Mouse (Mus musculus): ENCODE results near the gene Aqp1. TPM values are rescaled to one million over a fixed set of nuclear protein-coding genes. Genes with fewer than 3 reads are reported as not detected.

The Aqp1 gene
- polyA plus RNA-seq, 1 experiment from 2014 or later: 6.4 TPM

DNA sequence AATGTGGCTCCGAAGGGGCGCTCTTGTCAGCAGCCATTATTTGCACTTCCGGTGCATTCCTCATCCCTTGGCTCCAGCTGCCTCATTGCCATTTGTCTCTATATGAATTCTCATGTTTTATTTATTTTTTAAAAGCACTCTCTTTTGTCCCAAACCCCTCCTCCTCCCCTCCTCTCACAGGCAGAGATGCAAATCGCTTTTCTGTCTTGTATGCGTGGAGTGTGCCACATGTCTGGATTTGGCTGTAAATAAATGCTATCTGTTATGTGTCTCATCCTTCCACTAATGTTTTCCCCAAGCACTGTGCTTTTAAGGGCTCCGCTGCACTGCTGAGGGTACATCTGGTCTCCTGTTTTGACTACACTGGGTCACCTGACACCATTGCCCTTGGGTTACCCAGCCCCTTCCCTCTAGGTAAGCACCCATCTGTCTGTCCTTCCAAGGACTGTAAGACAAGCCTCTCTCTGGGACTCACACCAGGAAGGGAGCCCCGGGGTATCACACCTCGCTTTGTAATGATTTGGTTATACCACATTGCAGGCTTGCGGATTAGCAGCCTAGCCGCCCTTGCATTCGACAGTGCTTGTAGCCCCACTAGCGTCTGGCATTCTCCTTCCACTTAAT is 52.4 kb downstream of the Aqp1 start:
- H3K9ac ChIP-seq (replicated peaks; ENCODE audit: low read depth, low read length): no peak overlapping the region
- H3K4me1 ChIP-seq (replicated peaks; ENCODE audit: control insufficient read depth, insufficient read depth, low read length): peaks cover 18% of the 10 kb centered on the region
- H3K9me3 ChIP-seq (ENCODE audit: control insufficient read depth, low read length): no peaks in the 10 kb centered on the region
- H3K27me3 ChIP-seq (replicated peaks; ENCODE audit: control insufficient read depth, insufficient read depth, low read length): no peaks in the 10 kb centered on the region
- ATAC-seq: peak; percentile 82
- no peak overlapping the region for H3K4me3 ChIP-seq (replicated peaks; ENCODE audit: low read length)
- H3K27ac ChIP-seq (ENCODE audit: low read length): peak overlapping the region; percentile 90
- peak overlapping the region; percentile 3; the same call in 1 of the 2 replicates for H3K4me2 ChIP-seq (ENCODE audit: low read length)
- no peaks in the 10 kb centered on the region for H3K36me3 ChIP-seq (ENCODE audit: control insufficient read depth, insufficient read depth)
- 22% methylated on average over 12 of the region's 12 CpGs for WGBS

DNA sequence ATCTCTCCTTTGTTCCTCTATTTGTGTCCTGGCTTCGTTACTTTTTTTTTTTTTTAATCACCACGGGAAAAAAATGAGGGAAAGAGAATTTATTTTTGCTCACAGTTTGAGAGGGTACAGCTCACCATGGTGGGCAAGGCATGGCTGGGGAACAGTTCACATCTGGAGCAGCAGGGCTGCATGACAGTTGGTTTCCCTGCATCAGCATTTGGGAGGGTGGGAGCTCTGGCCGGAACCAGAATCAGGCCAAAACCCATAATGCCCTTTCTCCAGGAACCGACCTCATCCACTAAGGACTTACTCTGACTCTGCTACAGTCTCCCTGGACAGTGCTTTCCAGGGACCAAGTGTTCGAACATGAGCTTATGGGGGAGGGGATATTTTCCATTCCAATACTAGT is 53.1 kb downstream of the Aqp1 start:
- Histone ChIP-seq H3K27ac (ENCODE audit: low read length) (peak overlapping the region; percentile 90), H3K36me3 (ENCODE audit: control insufficient read depth, insufficient read depth) (no peaks in the 10 kb centered on the region), H3K4me1 (replicated peaks; ENCODE audit: control insufficient read depth, insufficient read depth, low read length) (peaks cover 18% of the 10 kb centered on the region), H3K9ac (replicated peaks; ENCODE audit: low read depth, low read length) (no peak overlapping the region), H3K27me3 (replicated peaks; ENCODE audit: control insufficient read depth, insufficient read depth, low read length) (no peaks in the 10 kb centered on the region), H3K4me3 (replicated peaks; ENCODE audit: low read length) (no peak overlapping the region), H3K9me3 (ENCODE audit: control insufficient read depth, low read length) (no peaks in the 10 kb centered on the region), H3K4me2 (ENCODE audit: low read length) (no peak overlapping the region)
- 58% methylated on average over 5 of the region's 5 CpGs for WGBS
- ATAC-seq: no peak

DNA sequence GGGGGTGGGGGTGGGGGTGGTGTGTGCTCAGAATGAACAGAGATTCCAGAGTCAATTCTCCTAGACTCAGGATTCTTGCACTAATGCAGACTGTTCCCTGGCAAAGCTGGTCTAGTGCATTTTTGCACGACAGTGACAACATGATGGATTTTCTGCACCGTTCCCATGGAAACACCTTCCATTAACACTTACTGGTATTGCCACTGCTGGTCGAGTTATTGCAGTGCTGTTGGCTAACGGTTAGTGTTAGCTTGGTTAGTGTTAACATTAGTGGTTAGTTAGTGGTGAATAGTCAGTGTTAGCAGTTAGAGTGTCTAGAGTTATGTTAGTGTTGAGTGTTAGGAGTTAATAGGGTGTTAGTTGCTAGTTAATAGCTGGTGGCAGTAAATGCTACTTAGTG is 55.6 kb downstream of the Aqp1 start:
- Histone ChIP-seq H3K9ac (replicated peaks; ENCODE audit: low read depth, low read length) (no peak overlapping the region), H3K4me2 (ENCODE audit: low read length) (no peak overlapping the region), H3K9me3 (ENCODE audit: control insufficient read depth, low read length) (no peaks in the 10 kb centered on the region), H3K4me3 (replicated peaks; ENCODE audit: low read length) (no peak overlapping the region), H3K4me1 (replicated peaks; ENCODE audit: control insufficient read depth, insufficient read depth, low read length) (peaks cover 41% of the 10 kb centered on the region), H3K27ac (ENCODE audit: low read length) (no peak overlapping the region), H3K27me3 (replicated peaks; ENCODE audit: control insufficient read depth, insufficient read depth, low read length) (no peaks in the 10 kb centered on the region), H3K36me3 (ENCODE audit: control insufficient read depth, insufficient read depth) (no peaks in the 10 kb centered on the region)
- WGBS: 34% methylated on average over 4 of the region's 4 CpGs
- ATAC-seq: 0 out of 2 replicates have a peak, but pooled peaks have one; percentile 13

DNA sequence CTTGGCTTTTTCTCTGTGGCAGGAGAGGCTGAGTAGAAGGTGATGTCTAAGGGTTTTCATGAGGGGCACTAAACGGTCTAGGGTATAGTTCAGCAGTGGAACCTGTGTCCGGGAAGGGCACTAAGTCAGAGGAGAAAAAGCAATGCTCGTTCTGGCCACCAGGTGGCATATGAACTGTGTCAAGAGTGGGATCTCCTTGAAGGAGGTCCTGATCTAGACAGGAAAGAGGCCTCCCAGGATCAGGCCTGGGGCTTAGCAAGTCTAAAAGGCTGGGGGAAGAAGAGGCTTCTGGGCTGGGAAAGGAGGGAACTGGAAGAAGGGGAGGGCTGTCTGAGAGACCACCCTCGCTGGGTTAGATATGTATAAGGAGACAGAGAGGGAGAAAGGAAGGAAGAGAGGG is 56.2 kb downstream of the Aqp1 start:
- Histone ChIP-seq H3K9me3 (ENCODE audit: control insufficient read depth, low read length) (no peaks in the 10 kb centered on the region), H3K9ac (replicated peaks; ENCODE audit: low read depth, low read length) (no peak overlapping the region), H3K4me1 (replicated peaks; ENCODE audit: control insufficient read depth, insufficient read depth, low read length) (peaks cover 44% of the 10 kb centered on the region), H3K4me2 (ENCODE audit: low read length) (no peak overlapping the region), H3K27me3 (replicated peaks; ENCODE audit: control insufficient read depth, insufficient read depth, low read length) (no peaks in the 10 kb centered on the region), H3K4me3 (replicated peaks; ENCODE audit: low read length) (no peak overlapping the region), H3K27ac (ENCODE audit: low read length) (no peak overlapping the region), H3K36me3 (ENCODE audit: control insufficient read depth, insufficient read depth) (no peaks in the 10 kb centered on the region)
- peak; percentile 2; the same call in 1 of the 2 replicates for ATAC-seq
- WGBS: 17% methylated on average over 4 of the region's 4 CpGs

DNA sequence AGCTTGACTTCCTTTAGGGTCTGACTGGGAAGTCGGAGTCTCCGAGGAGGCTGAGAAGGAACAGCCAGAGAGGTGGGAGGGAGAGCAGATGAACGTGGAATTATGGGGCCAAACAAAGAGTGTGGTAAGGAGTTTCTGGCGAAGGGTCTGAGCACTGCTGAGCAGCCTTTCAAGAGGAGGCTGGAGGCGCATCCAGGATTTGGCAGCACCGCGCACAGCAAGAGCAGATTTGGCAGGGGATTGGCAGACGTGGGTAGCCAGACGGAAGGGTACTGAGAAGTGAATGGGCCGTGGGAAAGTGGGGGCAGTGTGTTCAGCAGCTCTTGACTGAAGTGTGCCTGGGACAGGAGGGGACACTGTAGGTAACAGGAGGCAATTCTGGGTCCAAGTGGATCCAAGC is 58.6 kb downstream of the Aqp1 start:
- no peak overlapping the region for H3K9ac ChIP-seq (replicated peaks; ENCODE audit: low read depth, low read length)
- H3K27ac ChIP-seq (ENCODE audit: low read length): peak overlapping the region; percentile 46; the same call in 1 of the 2 replicates
- no peaks in the 10 kb centered on the region for H3K36me3 ChIP-seq (ENCODE audit: control insufficient read depth, insufficient read depth)
- no peak overlapping the region for H3K4me2 ChIP-seq (ENCODE audit: low read length)
- peaks cover 47% of the 10 kb centered on the region for H3K4me1 ChIP-seq (replicated peaks; ENCODE audit: control insufficient read depth, insufficient read depth, low read length)
- ATAC-seq: peak; percentile 66
- H3K27me3 ChIP-seq (replicated peaks; ENCODE audit: control insufficient read depth, insufficient read depth, low read length): no peaks in the 10 kb centered on the region
- H3K4me3 ChIP-seq (replicated peaks; ENCODE audit: low read length): no peak overlapping the region
- no peaks in the 10 kb centered on the region for H3K9me3 ChIP-seq (ENCODE audit: control insufficient read depth, low read length)
- 24% methylated on average over 10 of the region's 10 CpGs for WGBS

DNA sequence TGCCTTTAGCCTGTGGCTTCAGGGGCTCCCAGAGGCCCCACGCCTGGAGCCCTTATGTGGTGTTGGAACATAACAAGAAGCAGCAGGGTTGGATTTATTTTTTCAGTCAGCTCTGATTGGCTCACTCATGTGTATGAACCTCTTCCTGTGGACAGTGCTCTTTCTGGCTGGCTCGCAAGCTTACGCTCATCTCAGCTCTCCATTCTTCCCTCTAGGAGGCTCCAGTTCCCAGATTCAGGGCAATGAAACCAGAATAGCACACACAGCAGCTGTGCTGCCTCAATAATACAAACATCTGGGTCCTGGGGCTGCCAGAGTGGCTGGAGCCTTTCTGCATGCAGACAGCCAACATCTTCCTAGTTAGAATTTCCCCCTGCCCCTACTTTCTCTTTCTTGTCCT is 59.9 kb downstream of the Aqp1 start:
- H3K4me2 ChIP-seq (ENCODE audit: low read length): no peak overlapping the region
- H3K9me3 ChIP-seq (ENCODE audit: control insufficient read depth, low read length): no peaks in the 10 kb centered on the region
- H3K36me3 ChIP-seq (ENCODE audit: control insufficient read depth, insufficient read depth): no peaks in the 10 kb centered on the region
- ATAC-seq: peak; percentile 18; the same call in 1 of the 2 replicates
- peak overlapping the region; percentile 49 for H3K27ac ChIP-seq (ENCODE audit: low read length)
- no peak overlapping the region for H3K4me3 ChIP-seq (replicated peaks; ENCODE audit: low read length)
- no peaks in the 10 kb centered on the region for H3K27me3 ChIP-seq (replicated peaks; ENCODE audit: control insufficient read depth, insufficient read depth, low read length)
- H3K9ac ChIP-seq (replicated peaks; ENCODE audit: low read depth, low read length): no peak overlapping the region
- 74% methylated on average over 3 of the region's 3 CpGs for WGBS
- peaks cover 59% of the 10 kb centered on the region for H3K4me1 ChIP-seq (replicated peaks; ENCODE audit: control insufficient read depth, insufficient read depth, low read length)

DNA sequence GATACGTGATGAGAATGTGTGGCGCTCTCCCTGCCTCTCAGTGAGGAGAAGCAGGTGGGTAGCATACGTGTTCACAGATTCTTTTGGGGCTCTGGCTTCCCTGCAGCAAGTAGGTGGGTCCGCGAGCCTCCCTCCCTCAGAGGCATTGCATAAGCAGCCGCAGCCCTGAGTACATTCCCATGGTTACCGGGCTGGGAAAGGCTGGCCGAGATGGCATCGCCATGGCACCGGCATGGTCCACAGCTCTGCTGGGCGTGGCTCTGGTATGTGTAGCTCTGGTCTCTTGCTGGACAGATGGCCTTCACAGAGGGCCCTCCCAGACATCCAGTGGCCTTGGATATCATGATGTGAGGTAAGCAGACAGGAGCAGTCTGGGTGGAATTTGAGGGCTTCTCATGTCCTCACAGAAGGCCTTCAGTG is 60.4 kb downstream of the Aqp1 start:
- Histone ChIP-seq H3K27me3 (replicated peaks; ENCODE audit: control insufficient read depth, insufficient read depth, low read length) (no peaks in the 10 kb centered on the region), H3K36me3 (ENCODE audit: control insufficient read depth, insufficient read depth) (no peaks in the 10 kb centered on the region), H3K27ac (ENCODE audit: low read length) (peak overlapping the region; percentile 49), H3K4me2 (ENCODE audit: low read length) (no peak overlapping the region), H3K9me3 (ENCODE audit: control insufficient read depth, low read length) (no peaks in the 10 kb centered on the region), H3K4me1 (replicated peaks; ENCODE audit: control insufficient read depth, insufficient read depth, low read length) (peaks cover 61% of the 10 kb centered on the region), H3K4me3 (replicated peaks; ENCODE audit: low read length) (no peak overlapping the region), H3K9ac (replicated peaks; ENCODE audit: low read depth, low read length) (no peak overlapping the region; the same call in 1 of the 2 replicates)
- WGBS: 46% methylated on average over 11 of the region's 11 CpGs
- peak; percentile 32; the same call in 1 of the 2 replicates for ATAC-seq

Small RNAs within 50 kb of the gene (microRNA-seq; reads per million reads assigned to microRNA genes)
- not detected for gene Gm25458

Other genes starting within 250 kb of the Aqp1 start
- gene Crhr2, start 203.4 kb upstream of the Aqp1 start, polyA plus RNA-seq (2015; fragmentation: Nextera tagmentation; extraction: Ambion mirVana): 0.29 and 1.3 TPM in 2 replicates
- 0.22 TPM in 1 of 2 replicates, not detected in the other for gene Inmt, start 161.4 kb upstream of the Aqp1 start, polyA plus RNA-seq (2015; fragmentation: Nextera tagmentation; extraction: Ambion mirVana)
- 14.4 and 17.8 TPM in 2 replicates for gene Mindy4, start 133.0 kb upstream of the Aqp1 start, polyA plus RNA-seq (2015; fragmentation: Nextera tagmentation; extraction: Ambion mirVana)
- gene Ghrhr, start 39.9 kb downstream of the Aqp1 start, polyA plus RNA-seq (2015; fragmentation: Nextera tagmentation; extraction: Ambion mirVana): not detected in 2 replicates
- gene Adcyap1r1, start 115.5 kb downstream of the Aqp1 start, polyA plus RNA-seq (2015; fragmentation: Nextera tagmentation; extraction: Ambion mirVana): 33.8 and 37.9 TPM in 2 replicates